Mouse (Mus musculus): Measurements from ENCODE around the gene Vmo1. TPM values are rescaled to one million over a fixed set of nuclear protein-coding genes. Genes with fewer than 3 reads are reported as not detected.
"Not testable (repeated sequence)": the region's sequence is repeated elsewhere in the genome, so short reads cannot be mapped to it uniquely, and the experiment has no call there.

Vmo1 gene
- polyA plus RNA-seq, 1 experiment from 2014 or later, result 0.39 TPM

GRCm38 (mm10) chr11:70544496-70544895 is 30.1 kb upstream of the Vmo1 start:
- 58% methylated on average over 7 of the region's 7 CpGs for WGBS
- Histone ChIP-seq H3K4me3 (ENCODE audit: low read depth, low read length) (no peak overlapping the region), H3K9me3 (ENCODE audit: control insufficient read depth, low read depth, low read length) (no peaks in the 10 kb centered on the region), H3K36me3 (ENCODE audit: control insufficient read depth, insufficient read depth, low read length) (no peaks in the 10 kb centered on the region), H3K4me1 (ENCODE audit: control insufficient read depth, insufficient read depth, low read length) (no peaks in the 10 kb centered on the region; the same call in 1 of the 2 replicates), H3K27me3 (ENCODE audit: control insufficient read depth, insufficient read depth, low read length) (no peaks in the 10 kb centered on the region), H3K4me2 (replicated peaks; ENCODE audit: low read depth, low read length) (no peak overlapping the region), H3K27ac (ENCODE audit: low read length) (no peak overlapping the region), H3K9ac (replicated peaks; ENCODE audit: low read depth, low read length) (no peak overlapping the region)
- no peak for ATAC-seq (ENCODE audit: insufficient number of reproducible peaks, insufficient read depth, low FRiP score, low read depth)

DNA sequence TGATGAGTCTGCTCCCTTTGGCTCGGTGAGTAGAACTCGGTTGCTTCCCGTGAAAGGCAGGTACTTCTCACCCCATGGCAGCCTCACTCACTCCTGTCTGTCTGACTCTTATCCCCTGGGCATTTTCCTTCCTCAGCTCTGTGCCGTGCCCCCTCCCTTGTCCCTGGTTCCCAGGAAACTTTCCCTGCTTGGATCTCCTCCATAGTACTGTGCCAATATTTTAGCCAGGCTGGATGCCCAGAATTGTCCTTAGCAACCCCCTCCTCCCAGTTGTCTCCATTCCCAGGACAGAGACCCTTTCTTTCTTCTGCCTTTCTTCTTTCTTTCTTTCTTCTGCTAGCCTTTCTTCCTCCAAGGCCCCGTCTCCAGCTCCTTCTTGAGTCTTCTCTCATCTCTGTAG is 27.0 kb upstream of the Vmo1 start:
- no peak overlapping the region for H3K27ac ChIP-seq (ENCODE audit: low read length)
- H3K27me3 ChIP-seq (ENCODE audit: control insufficient read depth, insufficient read depth, low read length), result no peaks in the 10 kb centered on the region
- ATAC-seq (ENCODE audit: insufficient number of reproducible peaks, insufficient read depth, low FRiP score, low read depth), result no peak
- no peak overlapping the region for H3K4me2 ChIP-seq (replicated peaks; ENCODE audit: low read depth, low read length)
- H3K36me3 ChIP-seq (ENCODE audit: control insufficient read depth, insufficient read depth, low read length), result no peaks in the 10 kb centered on the region
- H3K4me1 ChIP-seq (ENCODE audit: control insufficient read depth, insufficient read depth, low read length), result peaks cover 3% of the 10 kb centered on the region; the same call in 1 of the 2 replicates
- no peaks in the 10 kb centered on the region for H3K9me3 ChIP-seq (ENCODE audit: control insufficient read depth, low read depth, low read length)
- H3K4me3 ChIP-seq (ENCODE audit: low read depth, low read length), result no peak overlapping the region
- H3K9ac ChIP-seq (replicated peaks; ENCODE audit: low read depth, low read length), result no peak overlapping the region
- 75% methylated on average over 5 of the region's 5 CpGs for WGBS

DNA sequence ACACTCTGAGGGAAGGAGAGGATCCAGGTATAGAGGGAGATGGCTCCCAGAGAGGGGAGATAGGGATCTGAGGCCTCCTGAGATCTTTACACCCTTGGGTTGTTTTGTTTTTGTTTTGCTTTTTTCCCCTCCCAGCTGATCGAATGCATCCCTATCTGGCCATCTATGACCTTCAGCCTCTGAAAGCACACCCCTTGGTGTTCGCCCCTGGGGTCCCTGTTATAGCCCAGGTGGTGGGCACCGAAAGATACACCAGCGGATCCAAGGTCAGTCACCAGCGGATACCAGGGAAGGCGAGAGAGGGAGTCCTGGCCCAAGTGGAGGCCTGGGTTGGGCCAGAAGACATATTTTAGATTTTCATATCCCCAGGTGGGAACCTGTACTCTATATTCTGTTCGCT is 26.5 kb upstream of the Vmo1 start:
- no peak for ATAC-seq (ENCODE audit: insufficient number of reproducible peaks, insufficient read depth, low FRiP score, low read depth)
- H3K4me1 ChIP-seq (ENCODE audit: control insufficient read depth, insufficient read depth, low read length), result peaks cover 3% of the 10 kb centered on the region; the same call in 1 of the 2 replicates
- 84% methylated on average over 7 of the region's 7 CpGs for WGBS
- peak overlapping the region; percentile 67 for H3K4me2 ChIP-seq (replicated peaks; ENCODE audit: low read depth, low read length)
- H3K4me3 ChIP-seq (ENCODE audit: low read depth, low read length), result peak overlapping the region; percentile 58
- no peaks in the 10 kb centered on the region for H3K36me3 ChIP-seq (ENCODE audit: control insufficient read depth, insufficient read depth, low read length)
- no peaks in the 10 kb centered on the region for H3K9me3 ChIP-seq (ENCODE audit: control insufficient read depth, low read depth, low read length)
- no peak overlapping the region for H3K27ac ChIP-seq (ENCODE audit: low read length)
- no peaks in the 10 kb centered on the region for H3K27me3 ChIP-seq (ENCODE audit: control insufficient read depth, insufficient read depth, low read length)
- H3K9ac ChIP-seq (replicated peaks; ENCODE audit: low read depth, low read length), result no peak overlapping the region

DNA sequence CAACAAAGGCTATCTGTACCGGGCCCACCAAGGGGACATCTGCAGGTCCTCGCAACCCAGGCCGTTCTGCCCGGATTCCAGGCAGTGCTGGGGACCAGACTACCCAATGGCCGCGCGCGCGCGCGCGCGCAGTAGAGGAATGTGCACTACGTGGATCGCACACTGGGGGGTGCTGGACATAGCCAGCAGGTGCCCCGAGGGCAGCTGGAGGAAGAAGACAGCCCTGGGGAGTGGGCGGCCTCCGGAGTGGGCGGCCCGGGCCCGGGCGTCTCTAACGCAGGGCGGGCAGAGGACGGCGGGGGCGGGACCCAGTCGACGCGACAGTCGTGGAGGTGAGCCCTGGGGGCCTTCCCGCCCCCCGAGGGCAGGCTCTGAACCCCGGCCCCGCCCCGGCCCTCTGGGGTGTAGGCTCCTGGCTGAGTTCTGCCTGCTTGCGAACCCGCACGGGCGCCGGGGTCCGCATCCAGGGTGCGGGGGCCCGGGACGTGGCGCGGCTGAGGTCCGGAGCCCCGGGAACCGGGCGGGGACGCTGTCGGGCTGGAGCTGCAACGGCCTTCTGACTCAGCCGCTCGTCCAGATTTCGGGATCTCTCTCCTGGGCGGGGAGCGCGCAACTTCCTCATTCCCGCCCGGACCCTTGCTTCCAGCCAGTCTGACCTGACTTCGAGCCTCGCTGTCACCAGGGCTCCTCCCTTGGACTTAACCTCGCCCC is 25.6 kb upstream of the Vmo1 start, which contains the start of gene Pld2:
Gene Pld2, plus strand, starts transcription at position 188 of the 711 bp plus-strand sequence.
- peak; percentile 94 for ATAC-seq (ENCODE audit: insufficient number of reproducible peaks, insufficient read depth, low FRiP score, low read depth)
- peaks cover 3% of the 10 kb centered on the region; the same call in 1 of the 2 replicates for H3K4me1 ChIP-seq (ENCODE audit: control insufficient read depth, insufficient read depth, low read length)
- H3K9me3 ChIP-seq (ENCODE audit: control insufficient read depth, low read depth, low read length), result no peaks in the 10 kb centered on the region
- peak within 1 kb of the TSS; percentile 58 for H3K4me3 ChIP-seq (ENCODE audit: low read depth, low read length)
- H3K27ac ChIP-seq (ENCODE audit: low read length), result peak within 1 kb of the TSS; percentile 58; the same call in 1 of the 2 replicates
- no peaks in the 10 kb centered on the region for H3K27me3 ChIP-seq (ENCODE audit: control insufficient read depth, insufficient read depth, low read length)
- H3K36me3 ChIP-seq (ENCODE audit: control insufficient read depth, insufficient read depth, low read length), result no peaks in the 10 kb centered on the region
- peak within 1 kb of the TSS; percentile 61 for H3K9ac ChIP-seq (replicated peaks; ENCODE audit: low read depth, low read length)
- WGBS, result 1% methylated on average over 65 of the region's 65 CpGs
- peak within 1 kb of the TSS; percentile 67 for H3K4me2 ChIP-seq (replicated peaks; ENCODE audit: low read depth, low read length)

DNA sequence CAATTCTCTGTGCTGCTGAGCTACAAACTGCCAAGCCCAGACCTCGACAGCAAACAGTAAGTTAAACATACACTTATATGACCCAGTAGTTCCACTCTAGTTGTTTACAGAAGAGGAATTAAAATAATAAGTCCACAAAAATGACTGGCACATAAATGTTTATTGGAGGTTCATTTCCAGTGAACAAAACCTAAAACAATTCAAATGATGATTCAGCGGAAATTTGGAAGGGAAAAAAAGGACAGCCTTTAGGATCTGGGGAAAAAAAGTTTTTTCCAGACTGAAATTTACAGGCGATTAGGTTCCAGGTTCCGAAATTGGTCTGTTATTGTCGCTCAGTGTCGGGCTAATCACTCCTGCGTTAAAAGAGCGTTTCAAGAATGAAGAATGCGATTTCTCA is 25.0 kb upstream of the Vmo1 start:
- no peak for ATAC-seq (ENCODE audit: insufficient number of reproducible peaks, insufficient read depth, low FRiP score, low read depth)
- WGBS, result 15% methylated on average over 9 of the region's 9 CpGs

GRCm38 (mm10) chr11:70532839-70533238 is 18.4 kb upstream of the Vmo1 start, which contains the start of gene Gm40193:
Gene Gm40193 (minus strand): TSS chr11:70532939.
- H3K4me1 ChIP-seq (ENCODE audit: control insufficient read depth, insufficient read depth, low read length), result no peaks in the 10 kb centered on the region
- H3K4me3 ChIP-seq (ENCODE audit: low read depth, low read length), result no peak within 1 kb of the TSS
- no peaks in the 10 kb centered on the region for H3K9me3 ChIP-seq (ENCODE audit: control insufficient read depth, low read depth, low read length)
- no peak within 1 kb of the TSS for H3K9ac ChIP-seq (replicated peaks; ENCODE audit: low read depth, low read length)
- no peak within 1 kb of the TSS for H3K4me2 ChIP-seq (replicated peaks; ENCODE audit: low read depth, low read length)
- no peak for ATAC-seq (ENCODE audit: insufficient number of reproducible peaks, insufficient read depth, low FRiP score, low read depth)
- WGBS, result 78% methylated on average over 6 of the region's 6 CpGs
- no peaks in the 10 kb centered on the region for H3K27me3 ChIP-seq (ENCODE audit: control insufficient read depth, insufficient read depth, low read length)
- H3K36me3 ChIP-seq (ENCODE audit: control insufficient read depth, insufficient read depth, low read length), result peaks cover 5% of the 10 kb centered on the region
- no peak within 1 kb of the TSS for H3K27ac ChIP-seq (ENCODE audit: low read length)

More for the DNA sequence above, 25.0 kb upstream of the Vmo1 start:
- Histone ChIP-seq H3K4me3 (ENCODE audit: low read depth, low read length) (peak overlapping the region; percentile 58), H3K36me3 (ENCODE audit: control insufficient read depth, insufficient read depth, low read length) (no peaks in the 10 kb centered on the region), H3K9ac (replicated peaks; ENCODE audit: low read depth, low read length) (peak overlapping the region; percentile 61), H3K4me1 (ENCODE audit: control insufficient read depth, insufficient read depth, low read length) (peaks cover 3% of the 10 kb centered on the region; the same call in 1 of the 2 replicates), H3K27ac (ENCODE audit: low read length) (peak overlapping the region; percentile 27; the same call in 1 of the 2 replicates), H3K9me3 (ENCODE audit: control insufficient read depth, low read depth, low read length) (no peaks in the 10 kb centered on the region), H3K4me2 (replicated peaks; ENCODE audit: low read depth, low read length) (peak overlapping the region; percentile 67), H3K27me3 (ENCODE audit: control insufficient read depth, insufficient read depth, low read length) (no peaks in the 10 kb centered on the region)

DNA sequence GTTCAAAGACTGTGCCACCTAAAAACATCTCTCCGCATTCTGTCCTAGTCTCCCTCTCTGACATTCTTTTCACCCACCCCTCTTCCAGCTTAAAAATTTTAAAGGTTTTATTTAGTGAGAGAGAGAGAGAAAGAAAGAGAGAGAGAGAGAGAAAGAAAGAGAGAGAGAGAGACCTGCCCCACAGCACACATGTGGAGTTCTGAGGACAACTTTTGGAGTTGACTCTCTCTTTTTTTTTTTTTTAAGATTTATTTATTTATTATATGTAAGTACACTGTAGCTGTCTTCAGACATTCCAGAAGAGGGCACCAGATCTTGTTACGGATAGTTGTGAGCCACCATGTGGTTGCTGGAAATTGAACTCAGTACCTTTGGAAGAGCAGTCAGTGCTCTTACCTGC is 16.6 kb upstream of the Vmo1 start:
- not testable (repeated sequence) for H3K27me3 ChIP-seq (ENCODE audit: control insufficient read depth, insufficient read depth, low read length); H3K4me2 ChIP-seq (replicated peaks; ENCODE audit: low read depth, low read length); H3K9me3 ChIP-seq (ENCODE audit: control insufficient read depth, low read depth, low read length); H3K27ac ChIP-seq (ENCODE audit: low read length); ATAC-seq (ENCODE audit: insufficient number of reproducible peaks, insufficient read depth, low FRiP score, low read depth); H3K9ac ChIP-seq (replicated peaks; ENCODE audit: low read depth, low read length); H3K4me3 ChIP-seq (ENCODE audit: low read depth, low read length); H3K4me1 ChIP-seq (ENCODE audit: control insufficient read depth, insufficient read depth, low read length)
- H3K36me3 ChIP-seq (ENCODE audit: control insufficient read depth, insufficient read depth, low read length), result peaks cover 21% of the 10 kb centered on the region
- 71% methylated on average over 2 of the region's 2 CpGs for WGBS

GRCm38 (mm10) chr11:70528610-70529009 is 14.2 kb upstream of the Vmo1 start:
- H3K36me3 ChIP-seq (ENCODE audit: control insufficient read depth, insufficient read depth, low read length), result peaks cover 21% of the 10 kb centered on the region

More at GRCm38 (mm10) chr11:70528610-70529009, 14.2 kb upstream of the Vmo1 start:
- no peaks in the 10 kb centered on the region for H3K27me3 ChIP-seq (ENCODE audit: control insufficient read depth, insufficient read depth, low read length)
- no peak for ATAC-seq (ENCODE audit: insufficient number of reproducible peaks, insufficient read depth, low FRiP score, low read depth)
- H3K4me3 ChIP-seq (ENCODE audit: low read depth, low read length), result no peak overlapping the region
- H3K4me2 ChIP-seq (replicated peaks; ENCODE audit: low read depth, low read length), result no peak overlapping the region
- H3K27ac ChIP-seq (ENCODE audit: low read length), result no peak overlapping the region
- H3K4me1 ChIP-seq (ENCODE audit: control insufficient read depth, insufficient read depth, low read length), result peaks cover 6% of the 10 kb centered on the region; the same call in 1 of the 2 replicates
- WGBS, result 85% methylated on average over 7 of the region's 7 CpGs
- H3K9me3 ChIP-seq (ENCODE audit: control insufficient read depth, low read depth, low read length), result no peaks in the 10 kb centered on the region
- no peak overlapping the region for H3K9ac ChIP-seq (replicated peaks; ENCODE audit: low read depth, low read length)

Measured in stomach, embryonic 14.5 days (tissue).